Mouse (Mus musculus): ENCODE measurements around the gene Wbp1l.

Wbp1l gene

DNA sequence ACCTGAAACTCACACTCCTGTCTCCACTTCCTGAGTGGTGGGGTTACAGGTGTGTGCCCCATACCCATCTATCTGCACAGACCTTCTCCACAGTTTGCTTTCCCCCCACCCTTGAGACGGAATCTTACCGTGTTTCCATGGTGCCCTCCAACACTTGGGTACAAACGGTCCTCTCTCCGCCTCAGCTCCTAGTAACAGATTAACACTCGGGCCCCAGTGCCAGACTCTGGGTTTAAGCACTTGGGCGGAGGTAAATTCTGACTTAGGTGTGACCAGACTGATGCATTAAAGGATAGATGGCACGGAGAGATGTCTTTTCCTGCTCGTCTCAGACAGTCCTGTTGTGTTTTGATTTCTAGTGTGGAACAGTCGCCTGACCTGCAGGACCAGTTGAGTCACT, 102.3 kb downstream of the Wbp1l start:
- DNase-seq (ENCODE audit: low spot score in 2 of 2), result no peak

- DNase-seq (ENCODE audit: low spot score in 2 of 2), result no peak
Measured at GRCm38 (mm10) chr19:46705779-46706495, 107.1 kb downstream of the Wbp1l start.

DNA sequence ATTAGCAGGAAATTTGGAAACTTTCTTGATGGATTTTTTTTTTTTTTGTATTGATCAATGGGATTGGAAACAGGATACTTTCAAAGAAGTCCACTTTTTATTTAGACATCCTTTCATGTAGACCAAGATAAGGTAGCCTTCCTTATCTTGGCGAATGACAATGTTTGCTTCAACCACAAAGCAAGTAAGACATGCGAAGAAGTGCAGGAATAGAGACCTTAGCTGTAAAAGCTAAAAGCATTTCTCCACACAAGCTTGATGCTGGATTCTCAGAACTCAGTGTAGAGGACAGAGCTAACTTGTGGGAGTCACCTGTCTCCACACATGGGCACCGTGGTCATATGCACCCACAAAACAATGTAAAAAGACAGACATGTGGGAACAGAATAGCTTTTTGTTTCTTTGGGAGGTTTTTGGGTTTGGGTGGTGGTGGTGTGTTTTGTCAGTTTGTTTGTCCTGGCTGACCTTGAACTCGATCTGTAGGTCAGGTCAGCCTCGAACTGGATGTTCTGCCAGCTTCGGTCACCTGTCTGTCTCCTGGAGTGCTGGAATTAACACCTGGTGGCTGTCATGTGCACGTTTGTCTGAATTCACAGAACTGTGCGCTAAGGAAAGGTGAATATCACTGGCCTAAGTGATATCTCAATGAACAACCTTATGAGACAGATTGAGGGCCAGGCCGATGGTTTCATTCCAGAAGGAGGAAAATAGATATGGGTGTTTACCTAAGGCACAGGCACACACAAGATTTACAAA, 107.8 kb downstream of the Wbp1l start:
- no peak for DNase-seq (ENCODE audit: low spot score in 2 of 2)
